Mouse (Mus musculus): ENCODE data around the gene Itgb4. TPM values are rescaled to one million over a fixed set of nuclear protein-coding genes. Genes with fewer than 3 reads are reported as not detected.

Itgb4 gene
- total RNA-seq (2021): 1 to 10 TPM; 3.2 to 4.2 TPM
- long read RNA-seq, experiment 1, partial matches to known transcripts: 3 of 3 reads
- long read RNA-seq, experiment 1, other reads (novel, unspliced or antisense): 0 of 3 reads
- long read RNA-seq, experiment 2, partial matches to known transcripts: 2 of 3 reads
- long read RNA-seq, experiment 2, other reads (novel, unspliced or antisense): 1 of 3 reads

DNA sequence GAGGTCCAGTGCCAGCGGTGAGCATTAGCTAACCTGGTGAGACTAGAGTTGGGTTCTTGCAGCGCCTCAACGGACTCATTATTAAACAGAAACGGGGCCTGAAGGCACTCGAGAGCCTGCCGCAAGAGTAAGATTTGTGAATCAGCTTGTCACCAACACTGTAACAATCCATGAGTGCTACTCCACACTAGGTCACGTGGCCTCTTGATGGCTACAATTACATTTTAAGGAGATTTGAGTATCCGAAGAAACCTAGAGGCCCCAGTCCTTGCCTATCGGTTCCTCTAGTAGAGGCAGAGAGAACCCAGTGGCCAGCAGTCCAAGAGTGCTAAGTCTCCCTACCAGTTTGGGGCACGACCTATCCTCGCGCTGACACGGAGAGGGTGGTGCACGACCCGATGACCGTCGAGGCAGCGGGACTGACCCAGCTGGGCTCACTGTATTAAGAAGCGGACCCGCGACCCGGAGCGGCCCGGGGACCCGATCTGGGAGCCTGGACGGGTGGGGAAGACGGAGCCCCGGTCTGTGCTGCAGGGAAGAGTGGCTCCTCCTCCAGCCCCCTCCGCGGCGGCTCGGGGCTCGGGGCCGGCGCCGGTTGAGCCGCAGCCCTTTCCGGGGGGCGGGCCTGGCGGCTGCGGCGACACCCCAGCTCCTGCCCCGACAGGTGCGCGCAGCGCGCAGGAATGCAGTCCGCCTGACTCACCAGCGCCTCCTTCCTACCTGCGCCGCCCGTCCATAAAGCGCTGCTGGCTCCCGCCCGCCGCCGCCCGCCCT, at the start of gene Itgb4:
Itgb4 (plus strand) TSS at position 401 of the 774 bp plus-strand sequence.
- intact Hi-C loops (cut with DNase I): no loop called here
- DNase-seq (ENCODE audit: low spot score in 2 of 2): no peak

DNA sequence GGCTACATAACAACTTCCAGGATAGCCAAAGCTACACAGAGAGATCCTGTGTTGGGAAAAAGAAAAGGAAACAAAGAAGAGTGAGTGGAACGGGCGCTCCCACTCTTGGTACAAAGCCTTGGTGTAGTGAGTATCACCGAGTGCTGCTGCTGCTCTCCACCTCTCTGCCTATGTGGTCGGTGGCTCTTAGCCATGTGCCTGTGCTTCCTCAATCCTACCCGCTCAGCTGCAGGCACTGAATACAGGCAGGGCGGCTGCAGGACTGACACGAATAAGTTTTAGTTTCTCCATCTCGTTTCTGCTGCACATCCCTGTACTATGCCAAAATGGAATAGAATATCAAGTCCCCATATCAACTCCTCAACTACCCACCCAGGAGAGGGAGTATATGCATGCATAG, 45.5 kb upstream of the Itgb4 start:
- intact Hi-C loops (cut with DNase I): no loop called here
- no peak for DNase-seq (ENCODE audit: low spot score in 2 of 2)

DNA sequence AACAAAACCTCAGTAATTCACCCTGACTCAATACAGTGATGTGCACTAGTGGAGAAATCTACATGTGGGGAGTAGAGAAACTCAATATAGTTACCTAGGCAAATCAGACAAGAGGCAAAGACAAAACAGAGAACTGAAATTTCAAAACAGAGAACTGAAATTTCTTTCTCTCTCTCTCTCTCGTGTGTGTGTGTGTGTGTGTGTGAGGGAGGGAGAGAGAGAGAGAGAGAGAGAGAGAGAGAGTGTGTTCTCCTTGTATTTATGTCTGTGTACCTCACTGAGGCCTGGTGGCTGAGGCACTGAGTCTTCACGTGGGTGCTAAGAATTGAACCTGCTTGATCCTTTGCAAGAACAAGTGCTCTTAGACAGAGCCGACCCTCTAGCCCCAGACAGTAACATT, 44.7 kb upstream of the Itgb4 start:
- DNase-seq (ENCODE audit: low spot score in 2 of 2): no peak
- intact Hi-C loops (cut with DNase I): no loop called here

DNA sequence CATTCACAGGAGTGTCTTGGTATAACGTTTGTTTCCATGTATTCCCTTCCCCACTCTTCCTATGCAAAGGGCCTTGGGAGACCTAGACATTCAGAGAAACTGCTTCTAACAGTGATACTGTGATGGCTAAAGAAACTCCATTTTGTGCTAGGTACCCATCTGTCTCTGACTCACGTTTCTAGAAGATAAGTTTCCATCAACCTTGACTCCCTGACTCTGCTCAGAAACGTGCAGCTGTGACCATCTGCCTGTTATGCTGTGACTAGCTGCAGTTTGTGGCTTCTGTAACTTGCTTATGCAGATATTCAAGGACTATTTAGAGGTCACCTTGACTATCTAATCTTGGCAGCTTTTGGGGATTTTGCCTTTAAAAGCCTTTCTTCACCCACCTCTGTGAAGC, 43.3 kb upstream of the Itgb4 start:
- intact Hi-C loops (cut with DNase I): no loop called here
- no peak for DNase-seq (ENCODE audit: low spot score in 2 of 2)

DNA sequence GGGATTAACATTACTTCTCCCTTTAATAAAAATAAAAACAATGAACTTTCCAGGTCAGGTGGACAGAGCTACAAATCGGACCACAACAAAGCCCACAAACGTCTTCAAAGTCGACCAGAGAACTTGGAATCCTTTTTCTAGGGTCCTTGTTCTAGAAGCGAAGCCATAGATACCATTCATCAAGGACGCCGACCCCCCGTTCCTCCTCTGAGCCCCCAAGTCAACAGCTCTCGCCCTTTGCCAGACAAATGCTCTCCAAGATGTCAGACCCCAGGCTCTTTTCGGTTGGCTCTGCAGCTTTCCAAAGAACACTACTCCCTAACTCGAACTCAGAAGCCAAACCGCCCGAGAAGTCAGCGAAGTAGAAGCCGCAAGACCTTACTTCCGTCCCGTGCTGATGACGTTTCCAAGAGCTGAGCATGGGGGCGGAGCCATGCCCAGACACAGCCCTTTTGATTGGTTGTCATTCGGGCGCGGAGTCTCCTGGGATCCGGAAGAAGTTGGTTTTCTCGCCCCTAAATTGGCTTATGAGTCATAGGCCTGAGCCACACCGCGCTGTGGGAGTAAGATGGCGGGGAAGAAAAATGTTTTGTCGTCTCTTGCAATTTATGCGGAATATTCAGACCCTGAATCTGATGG, 41.3 kb upstream of the Itgb4 start, which contains the start of the genes Sap30bp and Recql5:
Sap30bp (plus strand) TSS at position 175 of the 639 bp plus-strand sequence.
Recql5 (minus strand) TSS at position 370 of the 639 bp plus-strand sequence.
- DNase-seq (ENCODE audit: low spot score in 2 of 2): peak; percentile 98
- intact Hi-C loops (cut with DNase I): no loop called here

DNA sequence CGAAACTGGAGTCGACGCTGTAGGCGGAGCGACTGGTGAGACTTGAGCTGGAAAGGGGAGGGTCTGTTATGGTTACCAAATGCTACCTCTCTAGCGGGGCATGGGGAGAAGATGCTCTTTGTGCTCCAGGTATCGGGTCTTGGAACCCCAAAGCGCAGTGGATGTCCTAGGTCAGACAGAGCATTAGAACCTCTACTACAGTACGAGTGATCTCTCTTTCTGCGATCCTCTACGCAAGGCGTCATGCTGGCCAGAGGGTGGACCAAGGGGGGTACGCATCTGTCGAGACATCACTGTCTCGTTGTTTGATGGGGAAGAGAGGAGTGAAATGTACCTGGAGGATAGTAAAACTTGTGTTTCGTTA, 40.8 kb upstream of the Itgb4 start:
- no peak for DNase-seq (ENCODE audit: low spot score in 2 of 2)
- intact Hi-C loops (cut with DNase I): no loop called here

DNA sequence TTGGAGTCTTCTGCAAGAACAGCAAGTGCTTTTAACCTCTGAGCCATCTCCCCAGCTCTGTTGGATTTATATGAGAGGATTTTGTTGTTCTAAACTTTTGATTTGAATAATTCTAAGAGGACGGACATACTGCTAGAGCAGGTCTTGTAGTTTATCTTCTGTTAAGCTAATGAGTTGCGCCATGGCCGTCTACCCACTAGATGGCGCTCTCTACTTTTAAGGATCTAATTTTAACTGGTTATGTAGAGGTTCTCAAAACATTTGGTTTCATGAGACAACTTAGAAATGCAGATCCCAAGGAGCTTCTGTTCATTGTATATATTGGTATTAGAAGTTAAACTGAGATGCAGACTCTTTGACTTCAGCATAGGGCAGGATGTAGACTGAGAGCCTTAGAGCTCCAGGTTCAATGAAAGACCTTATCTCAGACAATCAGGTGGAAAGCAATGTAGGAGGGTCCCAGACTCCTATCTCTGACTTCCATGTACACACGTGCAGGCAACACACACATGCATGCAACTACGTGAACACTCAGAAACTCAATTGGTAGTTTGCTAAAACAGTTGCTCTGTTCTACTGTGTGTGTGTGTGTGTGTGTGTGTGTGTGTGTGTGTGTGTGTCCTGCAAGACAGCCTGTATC, 34.7 kb upstream of the Itgb4 start:
- peak; percentile 85 to 88 for DNase-seq (ENCODE audit: low spot score in 2 of 2)
- intact Hi-C loops (cut with DNase I): loop anchor here (2.0 kb wide), 1 partner anchor 61 kb away; no protein-coding TSS in a partner anchor

DNA sequence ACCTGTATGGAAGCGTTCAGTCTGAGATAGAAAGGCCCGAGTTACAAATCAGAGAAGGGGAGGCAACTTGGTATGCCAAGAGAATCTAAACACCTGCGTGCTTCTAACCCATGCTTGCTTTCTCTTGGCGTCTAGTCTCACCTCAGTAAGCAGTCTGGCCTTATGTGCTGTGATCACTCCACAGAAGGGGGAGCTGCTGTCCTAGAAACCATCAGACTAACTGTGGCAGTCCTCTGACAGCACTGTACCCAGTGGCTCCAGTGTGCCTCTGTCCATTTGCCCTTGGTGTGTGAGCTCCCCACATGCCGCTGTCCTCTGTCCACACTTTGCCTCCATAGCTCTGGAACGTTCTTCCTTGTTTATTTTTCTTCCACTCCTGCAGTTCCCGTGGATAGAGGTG, 32.5 kb upstream of the Itgb4 start:
- intact Hi-C loops (cut with DNase I): no loop called here
- DNase-seq (ENCODE audit: low spot score in 2 of 2): no peak

DNA sequence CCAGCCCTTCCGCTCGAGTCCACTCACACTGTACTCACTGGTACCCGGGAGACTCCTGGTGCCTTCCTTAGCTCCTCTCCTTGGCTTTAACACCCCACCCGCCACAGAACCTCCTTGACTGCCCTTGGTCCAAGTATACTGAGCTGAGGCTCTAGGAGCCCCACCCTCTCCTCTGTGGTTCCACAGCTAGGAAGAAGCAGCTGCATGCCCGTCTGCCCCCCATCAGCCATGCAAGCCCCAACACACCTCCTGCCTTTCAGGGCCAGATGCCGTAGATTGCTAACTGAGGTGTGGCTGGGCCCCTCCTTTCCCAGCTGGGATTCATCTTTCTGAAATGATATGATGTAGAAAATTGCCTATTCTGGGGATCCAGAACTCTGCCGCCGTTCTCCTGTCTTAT, 29.3 kb upstream of the Itgb4 start:
- no peak for DNase-seq (ENCODE audit: low spot score in 2 of 2)
- intact Hi-C loops (cut with DNase I): no loop called here

DNA sequence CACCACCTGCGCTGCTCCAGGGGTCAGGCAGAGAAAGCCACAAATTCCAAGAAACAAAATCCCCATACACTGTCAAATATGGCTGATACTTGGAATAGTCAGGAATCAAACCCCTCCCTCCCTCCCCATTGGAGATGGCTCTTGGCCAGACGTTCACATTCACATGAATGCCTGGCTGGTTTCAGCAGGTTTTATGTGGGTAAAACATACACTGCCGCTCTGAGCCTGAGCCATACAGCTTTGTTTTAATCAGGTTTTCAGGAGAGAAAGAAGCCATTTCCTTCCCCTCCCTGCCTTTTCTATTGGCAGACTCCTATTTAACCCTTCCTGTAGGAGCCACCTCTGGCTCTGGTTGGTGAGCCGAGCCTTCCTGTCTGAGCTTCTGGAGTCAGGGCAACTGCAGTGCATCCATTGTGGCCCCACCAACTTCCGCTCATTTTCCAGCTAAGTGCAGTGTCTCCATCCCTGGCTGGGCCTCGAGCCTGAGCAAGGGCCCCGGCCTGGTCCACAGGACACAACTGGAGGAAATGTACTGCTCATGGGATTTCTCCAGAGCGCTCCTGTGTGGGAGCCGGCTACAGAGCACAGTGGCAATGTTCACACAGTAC, 28.2 kb upstream of the Itgb4 start:
- intact Hi-C loops (cut with DNase I): no loop called here
- peak in 1 of 2 experiments; percentile 38 for DNase-seq (ENCODE audit: low spot score in 2 of 2)

DNA sequence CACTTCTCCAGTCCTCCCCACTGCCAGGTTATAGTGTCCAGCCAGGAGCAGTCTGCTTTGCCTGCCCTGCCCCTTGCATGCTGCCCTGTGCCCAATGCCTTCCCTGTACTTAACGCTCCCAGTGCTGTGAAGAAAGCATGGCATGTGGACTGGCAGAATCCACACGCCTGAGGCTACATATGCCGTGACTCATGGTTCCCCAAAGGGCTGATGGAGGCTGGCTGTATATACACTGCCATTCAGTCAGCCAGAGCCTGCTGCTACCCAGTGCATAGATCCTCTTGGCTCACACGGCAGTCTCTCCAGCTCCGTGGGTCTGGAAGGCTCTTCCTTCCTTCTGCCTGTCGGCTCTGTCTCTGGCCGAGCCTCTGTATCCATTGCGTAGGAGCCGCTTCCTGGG, 26.2 kb upstream of the Itgb4 start:
- intact Hi-C loops (cut with DNase I): no loop called here

DNA sequence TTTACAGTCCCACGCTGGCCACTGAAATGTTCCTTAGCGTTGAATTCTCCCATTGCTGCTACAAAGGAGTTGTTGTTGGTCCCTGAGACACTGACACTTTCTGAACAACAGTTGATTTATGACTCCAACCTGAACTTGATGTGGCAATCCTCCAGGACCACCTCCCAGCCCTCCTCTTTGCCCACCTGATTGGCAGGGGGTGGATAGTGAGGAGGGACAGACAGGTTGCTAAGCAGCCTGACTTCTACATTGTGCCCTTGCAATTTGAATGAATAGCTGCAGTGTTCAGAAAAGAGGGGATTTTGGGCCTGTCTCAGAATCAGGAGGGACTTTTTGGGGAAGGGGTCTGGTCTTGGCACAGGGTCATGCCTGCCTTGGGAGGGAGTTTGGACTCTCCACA, 23.8 kb upstream of the Itgb4 start:
- DNase-seq (ENCODE audit: low spot score in 2 of 2): no peak
- intact Hi-C loops (cut with DNase I): no loop called here

More for the DNA sequence above, 26.2 kb upstream of the Itgb4 start:
- DNase-seq (ENCODE audit: low spot score in 2 of 2): no peak

DNA sequence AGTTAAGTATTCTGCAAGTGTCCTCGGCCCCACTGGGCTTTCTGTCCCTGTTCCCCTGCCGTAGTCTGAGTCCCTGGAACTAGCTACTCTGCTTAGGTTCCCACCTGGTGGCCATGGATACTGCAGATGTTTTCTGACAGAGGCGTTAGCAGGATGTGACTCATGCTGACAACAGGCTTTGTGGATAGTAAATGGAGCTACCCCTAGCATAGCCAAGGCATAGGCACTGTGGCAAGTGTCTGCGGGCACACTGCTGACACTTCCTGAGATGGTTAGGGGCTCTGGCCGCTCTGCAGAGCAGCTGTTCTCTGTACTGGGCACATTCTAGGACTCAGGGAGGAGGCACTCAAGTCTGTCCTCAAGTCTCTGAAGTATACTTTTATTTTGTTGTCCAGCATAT, 19.8 kb upstream of the Itgb4 start:
- intact Hi-C loops (cut with DNase I): no loop called here
- DNase-seq (ENCODE audit: low spot score in 2 of 2): no peak

DNA sequence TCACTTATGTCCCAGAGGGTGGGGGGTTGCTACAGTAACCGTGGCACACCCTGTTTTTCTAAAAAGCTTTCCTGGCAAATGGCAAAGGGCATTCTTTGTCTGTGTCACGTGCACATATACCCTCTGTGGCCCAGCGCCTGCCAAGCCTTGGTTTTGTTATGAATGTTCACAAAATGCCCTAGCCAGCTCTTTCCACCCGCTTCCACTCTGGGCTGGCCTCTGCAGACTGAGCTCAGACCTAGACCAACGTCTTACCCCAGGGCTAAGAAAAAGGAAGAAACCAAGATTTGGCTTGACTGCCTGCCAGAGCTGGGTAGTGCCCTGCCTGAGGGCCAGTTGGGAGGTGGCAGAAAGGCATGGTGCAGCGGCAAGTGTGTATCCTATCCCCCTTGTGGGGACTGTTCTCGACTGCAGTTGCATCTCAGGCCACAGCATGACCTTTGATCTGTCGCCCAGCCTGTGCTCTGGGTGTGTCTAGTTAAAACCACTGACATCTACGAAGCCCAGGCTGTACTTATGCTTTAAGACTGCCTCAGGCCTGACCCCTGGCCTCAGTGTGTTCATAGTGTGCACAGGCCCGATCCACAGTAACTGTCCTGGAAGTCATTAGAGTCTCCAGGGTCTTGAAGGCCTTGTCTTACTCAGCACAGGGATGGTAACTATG, 19.2 kb upstream of the Itgb4 start:
- intact Hi-C loops (cut with DNase I): no loop called here
- DNase-seq (ENCODE audit: low spot score in 2 of 2): no peak

DNA sequence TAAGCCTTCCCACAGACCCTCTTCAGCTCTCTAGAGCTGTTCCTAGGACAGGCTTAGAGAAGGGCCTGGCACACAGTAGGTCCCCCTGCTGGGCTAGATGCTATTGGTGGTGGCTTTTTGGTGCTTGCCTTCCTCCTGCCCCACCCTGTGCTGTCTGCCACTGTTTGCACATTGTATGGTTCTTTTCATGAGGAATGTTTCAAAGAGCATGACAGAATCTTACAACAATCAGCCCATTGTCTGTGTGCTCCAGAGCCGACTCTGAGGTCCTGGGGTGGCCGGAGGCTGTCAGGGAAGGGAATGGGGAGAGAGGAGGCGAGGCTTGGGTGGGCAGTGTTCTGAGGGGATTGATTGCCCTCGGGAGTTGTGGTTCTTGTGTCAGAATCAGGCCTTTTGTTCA, 18.1 kb upstream of the Itgb4 start:
- intact Hi-C loops (cut with DNase I): no loop called here
- DNase-seq (ENCODE audit: low spot score in 2 of 2): no peak

DNA sequence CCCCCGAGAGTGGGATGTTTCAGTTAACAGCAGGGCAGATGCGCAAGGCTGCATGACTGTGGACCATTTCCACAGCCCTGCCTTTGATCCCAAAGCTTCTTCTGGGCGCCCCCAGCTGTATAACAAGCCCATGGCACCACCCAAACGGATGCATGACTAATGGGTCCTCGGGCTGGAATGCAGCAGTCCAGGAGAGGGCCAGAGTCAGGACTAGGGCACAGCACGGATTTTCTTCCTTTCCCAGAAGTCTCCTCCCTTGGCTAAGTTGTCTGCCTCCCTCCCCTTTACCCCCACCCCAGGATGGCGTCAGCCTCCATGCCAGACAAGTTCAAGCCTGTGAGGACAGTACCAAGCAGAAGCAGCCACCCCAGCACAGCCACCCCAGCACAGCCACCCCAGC, 16.5 kb upstream of the Itgb4 start:
- intact Hi-C loops (cut with DNase I): no loop called here
- no peak for DNase-seq (ENCODE audit: low spot score in 2 of 2)

DNA sequence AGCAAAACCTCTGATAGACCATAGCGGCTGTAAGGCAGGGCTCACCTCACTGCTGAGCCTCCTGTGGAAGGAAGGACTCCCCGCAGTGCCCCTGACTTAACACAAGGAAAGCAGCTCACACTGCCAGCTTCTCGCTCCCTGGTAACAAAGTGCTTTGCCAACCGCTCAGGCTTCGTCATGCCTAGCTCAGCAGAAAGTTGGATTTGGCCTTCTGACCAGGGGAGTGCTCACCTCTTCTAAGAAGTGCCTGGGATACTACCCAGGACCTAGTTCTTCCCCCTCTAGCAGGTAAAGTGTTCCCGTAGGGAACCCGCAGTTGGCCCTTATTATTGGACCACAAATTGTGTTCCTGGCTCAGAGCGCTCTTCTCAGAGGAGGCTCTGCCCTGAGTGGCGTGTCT, 15.5 kb upstream of the Itgb4 start:
- intact Hi-C loops (cut with DNase I): no loop called here
- DNase-seq (ENCODE audit: low spot score in 2 of 2): no peak

DNA sequence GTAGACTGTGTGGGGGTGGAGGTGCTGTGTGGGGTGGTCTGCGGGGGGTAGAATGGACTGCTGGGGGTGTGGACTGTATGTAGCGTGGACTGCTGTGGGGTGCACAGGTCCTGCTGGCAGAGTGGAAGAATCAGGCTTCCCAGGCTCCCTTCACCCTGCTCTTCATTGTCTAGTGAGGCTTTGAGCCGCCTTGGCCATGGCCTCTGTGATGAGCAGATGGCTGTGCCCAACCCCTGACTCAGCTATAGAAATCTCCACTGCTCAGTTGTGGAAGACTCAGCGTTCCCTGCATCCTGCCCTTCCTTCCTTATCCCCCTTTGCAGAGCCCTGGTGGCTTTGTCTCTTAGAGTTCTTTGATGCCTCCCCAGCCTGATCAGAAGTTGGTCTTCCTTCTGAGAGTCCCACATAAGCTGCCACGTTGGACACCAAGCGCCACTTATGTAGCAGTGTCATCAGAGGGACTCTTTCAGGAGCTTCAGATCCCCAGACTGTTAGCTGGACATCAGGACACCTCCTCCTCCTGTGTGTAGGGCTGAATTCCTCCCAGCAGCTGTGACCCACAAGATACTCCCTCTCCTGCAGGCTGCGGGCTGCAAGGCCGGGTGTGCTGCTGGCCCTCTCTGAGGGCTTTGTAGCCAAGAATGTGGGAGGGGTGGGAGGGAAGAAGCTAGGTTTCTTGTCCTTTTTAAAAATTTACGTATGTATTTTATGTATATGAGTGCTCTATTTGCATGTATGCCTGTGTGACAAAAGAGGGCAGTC, 11.7 kb upstream of the Itgb4 start:
- no peak for DNase-seq (ENCODE audit: low spot score in 2 of 2)
- intact Hi-C loops (cut with DNase I): no loop called here

Data from left cerebral cortex, postnatal 14 days (tissue).